In the genomic region with DNA sequence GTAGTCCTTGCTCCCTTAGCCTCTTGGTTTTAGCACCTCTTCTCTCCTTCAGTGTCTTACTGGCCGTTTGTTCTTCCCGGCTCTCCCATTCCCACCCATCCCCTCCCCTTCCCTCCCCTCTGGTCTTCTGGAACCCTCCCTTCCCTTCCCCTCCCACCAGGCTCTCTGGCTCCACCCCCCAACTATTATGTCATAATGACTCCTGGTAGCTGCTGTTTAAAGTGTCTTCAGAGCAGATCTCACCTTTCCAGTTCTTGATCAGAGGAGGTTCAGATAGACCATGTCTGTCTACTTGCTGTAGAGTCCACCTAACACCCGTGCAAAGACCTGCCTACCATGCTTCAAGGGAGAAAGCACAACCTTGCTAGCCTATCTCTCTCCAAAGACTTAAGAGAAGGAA, we compare ENCODE assay signal across 38 mouse cellular contexts. TPM values are rescaled to one million over a fixed set of nuclear protein-coding genes. Genes with fewer than 3 reads are reported as not detected.
"Had no signal": no experiment of that assay in that cellular context is flagged by ENCODE, and none has a peak within 500 bp of the region (broad histone marks: within the 10 kb centered on the region; RNA-seq: fewer than 3 reads in every experiment).

A gene (minus strand): TSS at position 101 of the 400 bp plus-strand sequence.

- DNase-seq: left cerebral cortex, postnatal 4 days; liver; liver, embryonic 13.5 days; lung, adult 18-20 months; lung, adult 2 months; lung, embryonic 14.5 days; lung, postnatal 10 days; lung, postnatal 14 days; lung, postnatal 36 days; lung, postnatal 4 days; midbrain, embryonic 14.5 days had no signal

- H3K4me3 ChIP-seq: left cerebral cortex, adult 2 months; limb, embryonic 10.5 days; limb, embryonic 12.5 days; limb, embryonic 13.5 days; limb, embryonic 15.5 days; liver, embryonic 12.5 days; liver, embryonic 13.5 days; liver, embryonic 15.5 days; lung, embryonic 15.5 days; megakaryocyte, embryonic 14.5 days; midbrain, embryonic 10.5 days; midbrain, embryonic 12.5 days; midbrain, embryonic 13.5 days; midbrain, embryonic 15.5 days; myocyte had no signal

- H3K36me3 ChIP-seq: limb, embryonic 10.5 days; limb, embryonic 12.5 days; limb, embryonic 13.5 days; limb, embryonic 15.5 days; liver, embryonic 12.5 days; liver, embryonic 13.5 days; liver, embryonic 15.5 days; lung, embryonic 15.5 days; midbrain, embryonic 10.5 days; midbrain, embryonic 12.5 days; midbrain, embryonic 13.5 days; midbrain, embryonic 15.5 days had no signal

- H3K27ac ChIP-seq: left cerebral cortex, adult 2 months; limb, embryonic 10.5 days; limb, embryonic 12.5 days; limb, embryonic 13.5 days; limb, embryonic 15.5 days; liver, embryonic 12.5 days; liver, embryonic 13.5 days; liver, embryonic 14.5 days; liver, embryonic 15.5 days; lung, embryonic 15.5 days; macrophage; midbrain, embryonic 10.5 days; midbrain, embryonic 12.5 days; midbrain, embryonic 13.5 days; midbrain, embryonic 15.5 days had no signal

- H3K4me1 ChIP-seq: limb, embryonic 10.5 days; limb, embryonic 12.5 days; limb, embryonic 13.5 days; limb, embryonic 15.5 days; liver, embryonic 12.5 days; liver, embryonic 13.5 days; liver, embryonic 15.5 days; lung, embryonic 15.5 days; megakaryocyte, embryonic 14.5 days; midbrain, embryonic 10.5 days; midbrain, embryonic 12.5 days; midbrain, embryonic 13.5 days; midbrain, embryonic 15.5 days had no signal

- H3K27me3 ChIP-seq: limb, embryonic 12.5 days; limb, embryonic 13.5 days; limb, embryonic 15.5 days; liver, embryonic 12.5 days; liver, embryonic 13.5 days; liver, embryonic 15.5 days; lung, embryonic 15.5 days; midbrain, embryonic 12.5 days; midbrain, embryonic 13.5 days; midbrain, embryonic 15.5 days had no signal

RNA-seq across cellular contexts. Expression of the gene that starts here (rescaled TPM):
- polyA plus RNA-seq: limb, embryonic 10.5 days; limb, embryonic 11.5 days; limb, embryonic 12.5 days; limb, embryonic 13.5 days; limb, embryonic 14.5 days; limb, embryonic 15.5 days; liver, adult 2 months; liver, embryonic 11.5 days; liver, embryonic 12.5 days; liver, embryonic 13.5 days; liver, embryonic 14.5 days; liver, embryonic 15.5 days; liver, embryonic 16.5 days; liver, postnatal 0 days; lung, adult 2 months; lung, embryonic 14.5 days; lung, embryonic 15.5 days; lung, embryonic 16.5 days; lung, postnatal 0 days; macrophage; midbrain, embryonic 10.5 days; midbrain, embryonic 11.5 days; midbrain, embryonic 12.5 days; midbrain, embryonic 13.5 days; midbrain, embryonic 14.5 days; midbrain, embryonic 15.5 days; midbrain, embryonic 16.5 days; midbrain, postnatal 0 days; myocyte had no signal
